Mouse (Mus musculus) right cerebral cortex, postnatal 4 days (tissue): Measurements from ENCODE around the gene Gm20388.

Experiments
- DNase-seq: peaks from one replicate; pipeline ENCODE4 v3.0.0-alpha.2; 2022

Gm20388 gene

DNA sequence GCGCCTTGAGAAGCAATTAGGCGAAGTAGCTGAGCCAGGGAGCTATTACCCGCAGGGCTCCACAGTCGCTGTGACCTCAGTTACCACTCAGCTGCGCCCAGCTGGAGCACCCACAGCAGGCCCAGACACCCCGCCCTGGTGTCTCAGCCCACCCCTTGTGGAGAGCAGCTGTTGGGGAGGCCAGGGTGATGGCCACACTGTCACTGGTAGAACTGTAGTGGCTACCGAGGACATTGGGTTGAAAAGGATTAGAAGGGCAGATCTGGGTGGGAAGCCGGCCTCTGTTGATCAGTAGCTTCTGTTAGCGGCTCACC lies 1853.0 kb downstream of the Gm20388 start:
- no peak for DNase-seq

DNA sequence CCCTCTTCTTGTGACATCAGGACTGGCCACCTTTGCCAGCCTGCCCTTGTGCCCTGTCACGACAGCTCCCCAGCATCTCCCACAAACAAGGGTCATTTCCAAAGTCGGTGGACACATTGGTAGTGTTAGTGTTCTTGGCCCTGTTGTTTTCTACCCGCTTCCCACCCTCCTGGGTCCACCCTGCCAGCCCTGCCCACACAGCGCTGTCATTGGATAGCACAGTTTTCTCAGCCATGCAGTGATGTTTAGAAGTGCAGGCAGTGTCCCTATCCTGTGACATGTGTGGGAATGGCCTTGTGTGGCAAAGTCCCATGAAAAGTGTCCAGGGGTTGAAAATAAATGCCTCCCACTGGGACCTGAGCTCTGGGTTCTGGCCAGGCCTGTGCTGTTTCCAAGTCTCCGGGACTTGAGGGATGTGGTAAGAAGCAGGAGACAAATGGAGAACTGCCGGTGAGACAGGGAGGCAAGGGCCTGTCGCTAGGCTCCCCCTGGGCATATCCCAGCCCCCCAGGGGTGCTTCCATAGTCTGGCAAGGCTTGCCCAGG lies 1855.0 kb downstream of the Gm20388 start:
- no peak for DNase-seq

DNA sequence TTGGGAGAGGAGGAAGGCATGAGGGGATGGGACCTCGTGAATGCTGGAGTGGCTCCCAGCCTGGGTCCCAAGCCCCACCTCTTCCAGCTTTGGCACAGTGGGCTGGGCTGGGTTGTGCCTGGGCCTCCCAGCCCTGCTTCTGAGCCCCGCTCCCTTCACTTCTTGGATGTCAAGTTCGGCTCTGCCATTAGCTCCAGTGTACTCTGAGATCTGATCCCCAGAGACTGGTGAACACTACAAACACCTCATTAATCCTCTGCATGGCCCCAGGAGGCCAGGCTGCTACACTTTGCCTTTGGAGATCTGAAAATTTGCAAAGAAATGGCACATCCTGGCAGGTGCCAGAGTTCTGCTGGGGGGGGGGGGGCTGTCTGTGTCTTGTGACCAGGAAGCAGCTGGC lies 1858.5 kb downstream of the Gm20388 start:
- DNase-seq, result no peak

DNA sequence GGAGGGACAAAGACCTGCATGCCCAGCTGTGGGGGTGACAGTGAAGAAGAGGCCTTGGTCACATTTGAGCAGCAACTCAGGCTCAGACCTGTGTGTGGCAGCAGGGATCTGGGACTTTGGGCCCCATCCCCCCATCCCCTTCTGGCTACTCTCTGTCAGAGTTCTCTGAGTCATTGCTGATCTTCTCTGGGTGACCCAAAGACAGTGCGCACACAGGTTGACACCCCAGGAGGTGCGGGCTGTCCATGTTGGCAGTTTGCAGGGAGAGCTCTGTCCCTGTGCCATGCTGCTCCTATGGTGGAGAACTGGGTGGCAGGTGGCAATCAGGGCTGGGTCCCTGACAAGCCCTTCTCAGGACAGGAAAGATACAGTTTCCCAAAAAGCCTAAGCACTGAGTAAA lies 1859.0 kb downstream of the Gm20388 start:
- no peak for DNase-seq

DNA sequence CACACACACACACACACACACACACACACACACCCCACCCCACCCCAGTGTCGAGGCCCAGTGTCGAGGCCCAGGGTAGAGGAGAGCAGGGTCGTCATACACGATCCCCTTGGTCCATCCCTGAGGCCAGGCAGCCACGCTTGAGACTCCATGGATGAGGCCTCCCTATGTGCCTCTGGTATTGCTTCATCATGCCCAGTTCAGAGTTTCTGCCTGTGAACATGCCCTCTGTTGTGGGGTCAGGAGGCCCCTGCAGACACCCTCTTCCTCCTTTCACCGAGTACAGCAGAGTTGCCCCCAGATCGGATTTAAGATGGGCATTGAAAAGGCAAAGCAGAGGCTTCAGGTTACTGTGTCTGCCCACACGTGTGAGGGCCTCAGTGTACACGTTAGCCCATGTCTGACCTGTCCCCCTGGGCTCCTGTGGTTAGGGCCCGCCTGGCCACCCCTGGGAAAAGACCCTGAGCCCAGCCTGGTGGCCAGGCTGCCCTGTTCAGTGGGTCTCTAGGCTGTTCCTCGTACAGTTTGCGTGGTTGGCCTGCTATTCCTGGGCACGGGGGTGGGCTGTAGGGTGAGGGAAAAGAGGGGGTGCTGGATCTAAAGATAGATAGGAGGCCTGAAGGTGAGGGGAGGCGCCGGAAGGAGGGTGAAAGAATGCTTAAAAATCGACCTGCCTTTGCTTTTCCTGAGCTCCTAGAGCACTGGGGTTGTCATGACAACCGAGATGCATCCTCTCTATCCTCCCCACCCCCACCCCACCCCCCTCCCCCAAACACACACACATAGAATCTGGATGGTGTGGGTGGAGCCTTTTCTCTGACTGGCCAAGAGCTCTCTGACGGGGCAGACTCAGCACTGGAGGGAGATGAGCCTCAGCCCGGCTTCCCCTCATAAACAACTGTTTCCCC lies 1860.5 kb downstream of the Gm20388 start:
- DNase-seq, result peak; percentile 40

DNA sequence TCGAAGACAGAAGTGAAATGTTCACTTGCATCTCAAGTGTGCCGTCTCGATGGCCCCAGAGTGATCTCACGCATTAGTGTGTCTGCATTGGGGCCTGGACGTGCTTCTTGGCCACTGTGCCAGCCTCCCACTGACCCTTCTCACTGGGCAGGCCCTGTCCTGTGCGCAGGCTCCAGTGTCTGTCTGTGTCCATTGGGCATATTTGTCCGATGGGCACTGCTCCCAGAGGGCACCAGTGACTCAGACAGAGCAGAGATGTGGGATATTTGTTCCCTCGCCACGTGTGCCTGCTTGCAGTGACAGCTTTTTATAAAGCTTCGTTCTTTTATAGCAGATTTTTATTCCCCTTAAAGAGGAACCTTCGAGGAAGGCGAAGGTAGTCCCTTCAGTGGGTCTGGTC lies 1863.2 kb downstream of the Gm20388 start:
- DNase-seq, result no peak

DNA sequence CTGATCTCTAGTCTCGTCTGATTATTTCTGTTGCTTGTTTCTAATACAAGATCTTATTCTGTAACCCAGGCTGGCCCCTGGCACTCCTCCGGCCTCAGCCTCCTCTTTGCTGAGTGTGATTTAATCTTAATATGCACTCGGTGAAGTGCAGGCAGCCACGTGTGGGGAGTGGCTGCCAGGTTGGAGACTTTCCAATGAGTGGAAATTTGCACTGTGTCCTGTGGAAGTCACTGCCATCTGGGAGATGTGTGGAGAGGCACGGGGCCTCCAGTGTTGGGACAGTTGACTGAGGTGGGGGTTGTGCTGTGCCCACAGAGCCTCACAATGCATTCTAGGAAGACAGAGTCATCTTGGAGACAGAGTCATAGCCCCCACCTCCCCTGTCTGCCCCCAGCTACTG lies 1871.9 kb downstream of the Gm20388 start:
- no peak for DNase-seq

DNA sequence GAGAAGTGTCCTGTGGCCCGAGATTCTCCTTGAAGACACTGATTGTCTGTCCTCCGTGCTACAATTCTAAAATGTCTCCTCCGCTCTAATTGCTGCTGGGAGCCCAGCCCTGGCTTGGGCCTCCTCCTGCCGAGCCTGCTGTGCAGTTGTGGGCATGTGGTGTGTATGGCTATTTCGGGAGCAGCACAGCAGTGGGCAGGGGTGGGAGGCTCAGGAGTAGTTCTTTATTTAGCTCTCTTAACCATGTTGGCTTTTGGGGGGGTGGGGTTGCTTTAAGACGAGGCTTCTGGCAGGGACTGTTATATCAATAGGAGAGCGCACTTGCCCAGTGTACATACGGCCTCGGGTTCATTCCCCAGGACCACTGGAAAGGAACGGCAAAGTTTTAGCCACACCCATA lies 1875.9 kb downstream of the Gm20388 start:
- no peak for DNase-seq

DNA sequence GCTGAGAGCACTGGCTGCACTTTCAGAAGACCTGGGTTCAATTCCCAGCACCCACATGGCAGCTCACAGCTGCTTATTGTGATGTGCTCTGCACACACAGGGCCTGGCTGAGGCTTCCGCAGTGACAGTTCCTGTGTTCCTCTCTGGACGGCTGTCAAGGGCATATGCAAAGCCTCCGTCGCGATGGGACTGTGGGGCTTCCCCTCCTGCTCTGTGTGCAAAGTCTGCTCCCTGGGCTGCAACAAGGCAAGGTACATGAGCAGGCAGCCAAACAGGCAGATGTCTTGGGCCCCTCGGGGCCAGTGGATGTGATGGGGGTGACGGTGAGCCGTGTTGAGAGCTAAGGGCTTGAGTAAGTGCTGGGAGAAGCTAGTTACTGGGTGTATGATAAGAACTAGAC lies 1878.1 kb downstream of the Gm20388 start:
- DNase-seq, result no peak

DNA sequence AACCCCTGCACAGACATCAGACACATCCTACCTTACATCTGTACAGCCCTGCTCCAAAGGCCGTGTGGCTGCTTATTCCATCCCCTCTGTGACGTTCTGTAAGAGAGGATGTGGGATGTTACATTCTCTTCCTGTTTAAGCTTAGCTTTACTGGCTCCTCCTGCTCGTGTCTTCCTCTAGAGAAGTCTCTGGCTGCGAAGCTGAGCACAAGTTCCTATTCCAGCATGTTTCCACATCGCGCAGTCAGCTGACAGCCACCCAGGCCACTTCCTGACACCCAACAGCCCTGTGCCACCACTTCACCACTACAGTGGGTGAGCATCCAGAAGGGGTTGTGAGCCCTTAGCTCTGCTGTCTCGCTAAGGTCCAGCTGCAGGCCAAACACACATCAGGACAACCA lies 1881.5 kb downstream of the Gm20388 start:
- no peak for DNase-seq

DNA sequence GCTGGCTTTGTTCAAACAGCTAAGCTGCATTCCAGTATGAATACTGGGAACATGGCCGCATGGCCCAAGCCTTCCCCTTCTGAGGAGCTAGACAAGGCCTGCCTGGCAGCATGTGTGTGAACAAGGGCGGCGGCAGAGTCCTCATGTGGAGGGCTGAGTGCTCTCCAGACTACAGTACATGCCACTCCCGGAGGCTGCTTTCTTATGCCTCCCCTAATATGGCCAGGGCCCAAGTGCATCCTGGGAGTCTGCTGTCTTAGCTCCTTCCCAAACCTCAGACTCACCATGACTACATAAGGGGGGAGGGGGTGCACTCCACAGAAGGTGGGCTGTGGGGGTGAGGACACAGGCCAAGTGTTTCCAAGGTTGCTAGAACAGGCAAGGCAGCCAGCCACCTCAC lies 1882.0 kb downstream of the Gm20388 start:
- no peak for DNase-seq

DNA sequence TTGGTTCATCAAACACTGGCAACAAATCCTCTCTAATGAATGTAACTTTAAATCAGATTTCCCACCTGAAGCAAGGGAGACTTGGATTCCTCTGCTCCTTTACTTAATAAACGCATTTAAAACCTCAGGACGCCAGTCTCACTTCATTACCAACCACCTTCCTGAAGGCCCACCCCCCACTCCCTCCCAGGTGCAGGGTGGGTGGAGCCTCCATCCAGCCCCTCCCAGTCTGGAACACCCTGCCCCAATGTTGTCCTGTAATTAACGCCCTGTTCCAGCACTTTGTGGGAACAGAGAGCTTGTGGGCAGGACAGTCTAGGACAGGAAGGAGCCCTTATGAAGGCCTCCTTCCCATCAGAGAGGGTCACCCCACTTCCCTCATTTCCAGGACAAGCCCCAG lies 1883.5 kb downstream of the Gm20388 start:
- no peak for DNase-seq

DNA sequence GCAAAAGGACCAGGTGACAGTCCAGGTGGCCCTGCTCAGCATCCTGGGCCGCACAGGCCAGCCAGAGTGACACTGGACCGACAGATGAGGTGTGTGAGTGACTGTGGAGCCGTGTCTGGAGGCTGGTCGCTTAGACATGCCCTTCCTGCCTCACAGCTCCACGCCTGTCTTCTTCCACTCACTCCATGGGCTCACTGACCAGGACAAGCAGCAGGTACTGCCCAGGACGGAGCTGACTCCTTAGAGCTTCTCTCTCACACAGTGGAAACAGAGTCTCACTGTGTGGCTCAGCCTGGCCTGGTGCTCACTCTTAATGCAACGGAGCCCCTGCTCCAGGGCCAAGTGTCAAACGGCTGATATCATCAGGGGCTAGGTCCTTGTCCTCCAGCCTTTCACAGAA lies 1884.8 kb downstream of the Gm20388 start:
- DNase-seq, result no peak

DNA sequence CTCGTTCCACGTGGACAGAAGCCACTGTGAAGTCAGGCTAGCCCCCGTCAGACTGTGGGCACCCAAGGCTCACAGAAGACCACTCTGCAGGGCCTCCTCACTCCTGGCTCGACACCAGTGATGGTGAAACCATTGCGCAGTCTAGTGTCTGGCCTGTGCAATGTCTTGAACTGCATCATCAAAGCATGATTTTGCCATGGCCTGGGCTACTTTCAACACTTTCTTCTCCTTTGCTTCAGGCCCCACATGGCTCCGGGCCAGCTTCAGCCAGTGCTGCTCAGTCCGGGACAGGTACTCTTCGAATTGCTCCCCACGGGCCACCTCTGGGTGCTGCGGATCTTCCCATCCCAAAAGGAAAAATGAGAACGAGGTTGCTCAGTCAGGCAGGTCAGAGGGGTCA lies 1885.8 kb downstream of the Gm20388 start:
- no peak for DNase-seq

DNA sequence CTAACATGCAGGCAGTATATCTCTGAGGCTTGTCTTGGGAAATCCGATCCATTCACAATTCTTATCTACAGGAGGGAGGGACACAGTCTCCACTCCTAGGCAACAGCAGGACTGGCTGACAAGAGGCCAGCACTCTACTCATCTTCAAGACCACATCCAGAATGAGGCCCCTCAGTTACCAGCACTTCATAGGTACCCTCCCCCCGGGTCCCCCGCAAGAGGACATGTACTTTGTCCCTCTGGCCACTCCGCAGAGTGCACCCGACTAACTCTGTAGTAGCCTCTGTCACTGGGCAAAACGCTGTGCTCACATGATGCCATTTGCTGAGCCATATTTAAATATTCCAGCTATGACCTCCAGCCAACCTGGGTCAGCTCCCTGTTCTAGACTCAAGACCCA lies 1887.8 kb downstream of the Gm20388 start:
- DNase-seq, result no peak

DNA sequence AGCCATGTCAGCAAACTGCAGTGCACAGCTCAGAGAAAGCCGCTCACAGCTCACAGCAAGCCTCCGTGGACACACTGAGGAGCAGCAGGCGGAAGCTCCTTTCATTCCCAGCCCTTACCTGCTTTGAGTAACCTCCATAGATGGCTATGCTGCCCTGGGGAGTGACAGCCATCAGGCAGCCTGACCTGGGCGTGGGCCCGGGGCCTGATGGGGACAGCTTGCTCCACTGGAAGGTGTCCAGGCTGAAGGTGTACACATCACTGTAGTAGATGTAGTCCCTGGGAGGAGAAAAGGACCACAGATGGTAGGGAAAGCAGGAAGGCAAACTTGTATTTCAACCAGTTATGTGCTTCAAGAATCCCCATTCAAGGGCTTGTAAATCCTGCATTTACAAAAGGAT lies 1894.2 kb downstream of the Gm20388 start:
- DNase-seq, result no peak

DNA sequence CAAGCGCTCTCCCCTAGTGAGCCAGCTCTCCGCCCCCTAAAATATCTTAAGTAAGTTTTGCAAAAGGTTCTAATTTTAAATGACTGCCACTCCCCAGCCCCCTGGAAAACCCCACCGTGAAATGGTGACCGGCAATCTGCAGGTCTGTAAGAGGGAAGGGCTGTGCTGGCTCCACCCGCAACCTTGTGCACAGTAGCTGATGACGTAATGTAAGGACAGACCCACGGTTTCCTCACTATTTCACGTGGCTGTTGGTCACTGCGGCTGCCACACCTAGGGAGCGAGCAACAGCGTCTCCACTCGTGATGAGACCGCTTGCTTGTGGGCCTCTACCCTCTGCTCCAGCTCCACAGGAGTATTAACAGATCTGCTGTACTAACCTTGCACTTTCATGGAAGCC lies 1895.5 kb downstream of the Gm20388 start:
- DNase-seq, result no peak

DNA sequence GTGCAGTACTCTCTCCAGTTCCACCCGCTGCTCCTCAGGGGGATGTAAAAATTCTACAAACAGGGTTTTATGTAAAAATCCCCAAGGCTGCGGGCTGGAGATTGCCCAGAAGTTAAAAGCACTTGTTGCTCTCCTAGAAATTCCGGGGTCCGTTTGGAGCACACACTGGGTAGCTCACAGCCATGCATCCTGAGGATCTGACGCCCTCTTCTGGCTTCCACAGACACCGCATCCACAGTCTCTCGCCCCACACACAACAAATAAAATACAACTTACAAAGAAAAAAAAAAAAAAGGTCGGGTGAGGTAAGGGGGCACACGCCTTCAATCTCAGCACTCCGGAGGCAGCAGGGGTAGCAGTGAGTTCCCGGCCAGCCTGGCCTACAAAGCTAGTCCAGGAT lies 1897.4 kb downstream of the Gm20388 start:
- DNase-seq, result no peak

DNA sequence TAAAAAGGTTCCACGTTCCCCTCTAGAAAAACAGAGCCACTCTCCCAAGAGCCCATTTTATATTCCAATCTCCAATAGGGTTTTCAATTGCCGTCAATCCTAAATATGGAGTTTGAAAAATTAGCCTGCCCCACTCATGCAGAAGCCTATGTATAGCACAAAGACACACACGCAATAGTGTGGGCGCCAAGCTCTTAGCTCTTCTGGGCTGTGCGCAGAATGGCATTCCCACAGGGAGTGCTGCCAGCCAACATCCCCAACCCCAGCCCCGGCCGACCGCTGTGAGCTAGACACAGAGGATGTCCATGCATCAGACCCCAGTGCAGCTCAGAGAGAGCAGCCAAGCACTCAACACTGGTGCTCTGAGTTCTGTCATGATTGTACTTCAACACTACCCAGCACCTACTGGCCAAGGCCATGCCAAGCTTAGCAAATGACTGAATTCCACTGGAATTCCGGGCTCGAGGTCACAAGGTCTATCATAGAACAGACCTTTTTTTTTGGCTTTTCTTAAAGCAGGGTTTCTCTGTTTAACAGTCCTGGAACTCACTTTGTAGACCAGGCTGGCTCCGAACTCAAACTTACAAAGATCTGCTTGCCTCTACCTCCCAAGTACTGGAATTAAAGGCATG lies 1899.0 kb downstream of the Gm20388 start:
- DNase-seq, result no peak

DNA sequence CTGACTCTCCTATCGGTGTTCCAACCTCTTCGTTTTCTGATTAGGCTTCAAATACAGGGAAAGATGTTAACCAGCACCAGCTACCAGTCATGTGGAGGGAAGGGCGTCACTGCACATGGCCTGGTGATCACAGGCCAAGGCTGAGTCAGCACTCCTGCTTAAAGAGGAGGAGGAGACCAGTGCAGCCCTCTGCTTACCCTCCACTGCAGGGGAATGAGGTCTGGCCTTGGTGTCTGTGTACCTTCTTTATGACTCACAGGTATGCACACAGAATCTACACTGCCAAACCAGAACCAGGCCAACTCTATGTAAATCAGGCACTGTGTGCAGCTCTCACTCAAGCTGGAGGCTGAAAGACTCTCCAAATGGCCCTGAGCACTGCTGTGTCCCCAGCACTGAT lies 1900.9 kb downstream of the Gm20388 start:
- DNase-seq, result no peak

DNA sequence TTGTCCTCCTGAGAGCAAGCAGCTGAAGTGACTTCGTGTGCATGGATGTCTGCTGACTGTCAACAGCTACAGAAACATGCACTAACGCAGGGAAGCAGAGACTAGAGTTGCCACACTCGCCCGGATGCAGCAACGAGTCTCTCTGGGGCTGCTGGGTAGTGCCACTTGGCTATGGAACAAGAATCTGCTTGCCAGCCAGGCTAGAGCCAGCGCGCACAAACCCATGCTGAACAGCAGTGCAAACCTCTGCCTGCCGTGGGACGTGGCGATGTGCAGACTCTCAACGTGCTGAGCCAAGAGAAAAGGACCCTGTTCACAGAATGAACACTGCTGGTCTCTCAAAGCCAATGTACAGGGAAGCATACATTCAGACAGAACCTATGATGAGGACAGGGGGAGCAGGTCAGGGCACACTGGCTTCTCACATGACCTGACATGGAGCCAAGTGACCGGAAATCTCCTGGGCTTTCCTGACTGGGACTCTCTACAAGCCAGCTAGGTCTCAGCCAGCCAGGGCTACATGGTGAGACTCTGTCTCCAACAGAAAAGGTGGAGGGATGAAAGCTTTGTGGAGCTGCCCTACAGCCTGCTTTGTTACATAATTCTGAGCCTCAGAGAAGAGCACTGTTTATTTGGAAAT lies 1901.4 kb downstream of the Gm20388 start:
- DNase-seq, result no peak

DNA sequence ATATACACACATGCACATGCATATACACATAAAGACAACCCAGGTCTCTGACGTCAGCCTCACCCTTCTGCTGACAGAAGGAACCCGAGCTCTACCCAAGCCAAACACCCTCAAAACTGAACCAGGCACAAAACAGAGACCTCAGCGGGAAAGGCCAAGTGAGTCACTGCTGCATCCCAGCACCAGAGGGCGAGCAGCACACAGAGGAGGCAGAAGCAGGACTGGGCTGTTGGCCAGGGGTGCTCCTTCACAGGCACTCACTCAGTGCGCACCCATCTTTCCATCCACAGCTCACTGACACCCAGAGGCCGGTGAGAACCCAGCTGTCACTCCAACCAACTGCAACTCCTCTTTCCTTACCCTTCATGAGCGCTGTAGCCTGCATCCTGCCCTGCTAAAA lies 1907.6 kb downstream of the Gm20388 start:
- no peak for DNase-seq

DNA sequence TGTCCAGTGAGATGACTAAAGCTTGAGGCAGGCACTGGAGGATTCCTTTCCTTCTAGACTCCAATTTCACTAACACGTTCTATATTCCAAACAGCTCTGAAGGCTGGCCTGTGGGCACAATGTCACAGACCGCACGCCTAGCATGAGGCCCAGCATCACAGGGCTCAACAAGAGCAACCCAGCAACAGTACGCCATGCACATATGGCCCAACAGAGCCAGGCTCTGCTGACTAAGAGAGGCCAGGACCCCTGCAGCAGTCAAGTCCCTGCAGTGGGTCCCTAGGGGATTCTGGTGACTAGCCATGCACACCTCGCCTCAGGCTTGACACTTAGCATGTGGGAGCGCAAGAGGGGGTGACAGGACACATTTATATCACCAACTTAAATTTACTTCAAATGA lies 1910.2 kb downstream of the Gm20388 start:
- DNase-seq, result no peak

DNA sequence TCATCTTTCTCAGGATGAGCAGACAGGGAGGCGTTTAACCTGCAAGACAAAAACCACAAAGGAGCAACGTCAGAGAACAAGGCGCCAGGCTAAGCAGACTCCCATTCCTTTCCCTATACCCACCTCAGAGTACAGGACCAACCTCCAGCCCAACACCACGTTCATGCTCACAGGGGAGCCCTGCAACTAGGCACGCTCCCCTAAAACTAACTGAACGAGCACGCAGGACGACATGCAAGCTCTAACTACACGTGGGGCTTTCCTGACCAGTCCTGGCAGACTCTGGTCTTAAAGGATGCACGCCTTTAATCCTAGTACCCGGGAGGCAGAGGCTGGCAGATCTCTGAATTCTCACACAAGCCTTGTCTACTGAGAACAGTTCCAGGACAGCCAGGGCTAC lies 1910.7 kb downstream of the Gm20388 start:
- DNase-seq, result no peak
